Mouse (Mus musculus) left cerebral cortex, postnatal 36 days (tissue): ENCODE results near the gene Bloc1s5. TPM values are rescaled to one million over a fixed set of nuclear protein-coding genes. Genes with fewer than 3 reads are reported as not detected.

ENCODE experiments used
- DNase-seq, 2 experiments: peaks; one replicate each; pipeline ENCODE4 v3.0.0; 2021 to 2022; ENCODE audit warnings: low spot score in 2 of 2, mixed read lengths in 1 of 2
- intact Hi-C: fragments of 180-260 bp; cut with DNase I; formaldehyde crosslinking; loops from one replicate; pipeline ENCODE4 v1.15.1; 2025
- total RNA-seq, 2 experiments: library from RNA; stranded (reverse); gene quantifications; 2 replicates each; pipeline ENCODE4 v1.2.3; 2021

The Bloc1s5 gene
- total RNA-seq, 2 experiments from 2014 or later = 10.8 to 14.6 TPM

DNA sequence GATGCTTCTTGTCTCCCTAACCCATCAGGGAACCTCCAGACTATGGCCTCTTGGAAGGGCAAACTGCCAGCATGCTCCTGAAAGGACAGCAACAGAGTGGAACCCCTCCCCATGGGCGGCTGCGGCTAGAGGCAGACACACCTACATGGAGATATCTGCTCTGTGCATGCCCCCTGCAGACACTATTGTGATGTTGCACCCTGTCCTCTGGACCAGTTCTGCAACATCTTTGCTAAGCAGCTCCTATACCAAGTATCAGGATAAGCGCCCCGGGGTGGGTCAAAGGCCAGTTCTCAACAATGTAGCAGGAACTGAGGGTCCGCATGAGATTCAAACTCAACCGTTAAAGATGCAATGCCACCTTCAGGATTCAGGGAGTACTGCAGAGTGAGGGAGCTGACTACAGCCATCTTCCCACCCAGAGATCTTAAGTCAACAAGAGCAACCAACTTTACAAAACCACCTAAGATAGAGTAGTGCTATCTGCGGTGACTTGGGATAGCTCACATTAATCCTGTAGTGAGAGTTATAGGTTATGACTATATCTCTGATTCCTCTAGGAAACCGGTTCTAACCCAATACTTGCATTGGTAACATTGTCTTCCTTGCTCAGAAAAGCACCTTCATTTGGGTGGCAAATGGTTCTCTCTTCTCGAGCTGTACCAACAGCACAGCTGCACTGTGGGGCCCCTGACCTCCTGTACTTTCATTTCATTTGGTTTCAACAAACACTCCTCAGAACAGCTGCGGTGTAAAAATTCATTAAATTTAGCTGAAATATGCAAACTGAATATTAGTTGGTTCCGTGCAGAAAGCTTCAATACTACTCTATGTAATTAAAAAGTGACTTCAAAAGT, 54.1 kb downstream of the Bloc1s5 start:
- DNase-seq = no peak
- intact Hi-C loops = no loop called here

DNA sequence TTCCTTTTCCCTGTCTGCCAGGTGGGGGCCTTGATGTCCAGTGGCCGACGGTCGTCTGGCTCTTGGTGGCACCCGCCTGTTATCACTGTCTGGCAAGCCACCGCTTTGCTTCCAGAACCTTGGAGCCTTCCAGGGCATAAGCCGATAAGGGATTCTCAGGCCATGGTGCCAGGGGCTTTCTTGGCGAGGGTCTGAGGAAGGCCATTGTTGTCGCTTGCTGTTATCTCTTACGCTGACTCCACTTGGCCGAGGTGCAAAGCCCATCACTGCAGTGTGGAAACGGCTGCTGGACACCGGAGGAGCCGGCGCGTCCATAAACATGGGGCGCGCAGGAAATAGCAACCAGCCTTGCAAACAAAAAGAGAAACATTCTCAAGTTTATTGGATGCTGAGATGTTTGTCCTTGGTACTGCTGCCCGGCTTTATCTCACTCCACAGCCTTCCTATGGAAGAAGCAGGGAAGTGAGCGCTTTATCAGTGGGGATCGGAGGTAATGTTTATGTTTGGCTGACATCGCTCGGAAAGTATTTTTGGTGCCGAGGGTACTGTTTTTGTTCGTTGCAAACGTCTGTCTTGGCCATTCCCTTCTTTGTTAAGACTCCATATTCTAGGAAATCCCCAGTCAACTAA, 54.8 kb downstream of the Bloc1s5 start:
- DNase-seq = no peak
- intact Hi-C loops = no loop called here

DNA sequence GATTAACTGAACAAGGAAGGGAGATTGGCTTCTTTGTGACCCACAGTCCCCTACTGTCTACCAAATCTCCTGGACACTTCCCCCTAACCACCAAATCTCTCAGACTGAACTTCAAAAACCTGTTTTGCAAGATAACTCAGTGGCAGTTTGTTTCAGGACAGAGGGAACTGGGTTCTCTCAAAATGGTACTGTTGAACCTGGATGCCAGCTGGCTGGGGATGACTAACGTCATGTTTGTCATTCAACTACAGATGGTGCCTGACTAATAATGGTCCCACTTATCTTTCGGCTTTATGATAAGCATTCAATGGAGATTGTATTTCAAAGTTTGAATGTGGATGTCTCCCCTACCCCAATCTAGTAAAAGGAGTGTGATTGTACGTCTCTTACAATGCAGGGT, 60.2 kb downstream of the Bloc1s5 start:
- intact Hi-C loops = no loop called here
- DNase-seq = no peak

DNA sequence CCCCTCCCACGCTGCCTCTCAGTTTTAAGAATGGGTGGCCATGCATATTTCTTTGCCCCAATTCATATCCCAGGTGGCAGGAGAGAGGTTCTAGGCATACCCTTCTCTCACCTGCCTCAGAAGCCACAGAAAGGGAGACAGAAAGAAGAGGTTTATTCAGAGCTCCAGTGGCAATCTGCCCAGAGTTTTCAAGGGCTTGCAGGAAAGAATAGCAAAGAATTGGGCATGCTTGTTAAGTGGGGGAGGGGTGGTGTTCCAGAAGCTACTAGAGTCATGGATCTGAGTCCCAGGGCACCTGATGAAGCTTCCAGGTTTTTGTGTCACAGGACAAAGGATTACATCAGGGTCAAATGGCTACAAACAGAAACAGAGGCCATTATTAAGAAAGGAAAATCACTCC, 61.6 kb downstream of the Bloc1s5 start:
- intact Hi-C loops = no loop called here

DNA sequence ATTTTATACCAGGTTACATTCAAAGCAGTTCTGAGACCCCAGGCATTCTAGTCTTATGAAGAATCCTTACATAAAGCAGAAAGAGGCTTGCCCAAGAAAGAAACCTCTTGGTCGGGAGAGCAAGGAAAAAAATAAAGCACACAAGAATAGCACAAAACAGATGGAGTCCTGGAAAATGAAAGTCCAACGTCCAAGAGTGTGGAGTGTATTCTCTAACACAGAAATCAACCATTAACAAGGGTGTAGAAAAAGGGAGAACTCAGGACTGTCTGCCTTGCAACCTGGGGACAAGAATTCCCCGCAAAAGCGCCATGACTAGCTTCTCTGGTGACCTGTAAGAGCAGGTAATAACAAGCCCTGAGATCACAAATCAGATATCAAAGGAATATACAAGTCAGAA, 69.7 kb downstream of the Bloc1s5 start:
- intact Hi-C loops = no loop called here
- no peak for DNase-seq

More for the DNA sequence above, 61.6 kb downstream of the Bloc1s5 start:
- DNase-seq = no peak

DNA sequence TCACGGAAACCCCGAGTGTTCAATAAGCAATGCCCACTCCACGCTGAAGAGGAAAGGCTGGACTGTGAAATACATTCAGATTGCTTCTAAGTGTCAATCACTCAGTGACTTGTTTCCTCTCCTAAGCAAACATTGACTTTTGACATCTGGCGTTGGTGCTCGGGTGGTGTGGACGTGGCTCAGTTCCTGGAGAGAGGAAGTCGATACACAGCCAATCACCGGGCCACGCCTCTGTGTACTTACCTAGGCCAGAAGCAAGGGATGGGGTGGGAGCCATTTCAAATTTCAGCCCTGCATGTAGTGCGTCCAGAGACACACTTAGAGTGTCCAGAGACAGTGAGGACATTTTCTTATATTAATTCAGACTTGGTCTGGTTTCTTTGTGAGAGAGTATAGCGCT, 80.3 kb downstream of the Bloc1s5 start:
- DNase-seq = no peak
- intact Hi-C loops = no loop called here

DNA sequence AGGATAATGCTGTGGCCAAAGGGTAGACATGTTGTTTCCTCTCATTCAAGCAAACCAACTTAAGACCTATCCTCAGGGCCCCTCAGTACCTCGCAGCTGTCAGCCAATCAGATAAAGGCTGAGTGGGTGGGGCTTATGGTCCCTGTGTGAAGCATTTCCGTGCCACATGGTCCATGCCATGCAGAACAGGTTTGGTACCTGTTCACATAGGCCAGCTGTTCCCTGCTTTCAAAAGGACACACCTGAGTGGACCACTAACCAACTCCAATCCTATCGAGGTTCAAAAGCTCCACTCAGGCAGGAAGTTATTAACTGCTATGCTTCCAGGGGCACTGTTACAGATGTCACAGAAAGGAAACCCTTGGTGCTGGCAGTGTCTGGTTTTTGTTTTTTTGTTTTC, 80.7 kb downstream of the Bloc1s5 start:
- intact Hi-C loops = no loop called here
- no peak for DNase-seq

DNA sequence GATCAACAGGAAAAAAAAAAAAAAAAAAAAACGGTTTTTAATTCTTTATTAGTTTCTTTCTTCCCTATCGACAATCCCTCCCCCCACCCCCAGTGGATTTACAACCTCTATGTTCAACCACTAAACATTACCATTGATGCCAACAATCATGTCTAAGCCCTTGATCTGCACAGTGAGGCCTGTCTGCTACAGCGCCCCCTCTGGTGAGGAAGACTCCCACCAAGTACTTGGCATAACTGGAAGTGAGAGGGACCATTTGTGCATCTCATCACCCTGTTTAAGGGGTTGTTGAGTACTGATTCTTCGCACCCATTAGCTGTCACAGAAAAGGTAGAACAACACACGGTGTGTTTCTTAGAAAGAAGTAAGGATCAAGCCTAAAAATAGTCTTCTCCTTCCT, 86.2 kb downstream of the Bloc1s5 start:
- DNase-seq = no peak
- intact Hi-C loops = no loop called here

DNA sequence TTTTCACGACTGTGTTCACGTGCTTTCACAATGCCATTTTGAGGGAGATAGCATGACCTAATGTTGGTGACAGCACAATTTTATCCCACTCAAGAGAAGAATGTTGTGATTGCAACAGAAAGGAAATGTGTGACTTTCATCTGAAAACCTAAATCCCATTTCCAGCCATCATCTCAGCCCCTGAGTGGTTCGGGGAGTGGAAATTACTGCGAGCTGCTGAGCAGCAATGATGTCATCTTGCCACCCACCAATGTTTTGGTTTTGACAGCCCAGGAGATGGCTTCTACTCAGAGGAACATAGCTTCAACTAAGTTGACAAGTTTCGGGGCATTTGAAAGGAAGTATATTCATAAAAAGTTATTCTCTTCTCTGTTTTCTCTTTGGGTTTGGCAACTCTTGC, 87.2 kb downstream of the Bloc1s5 start:
- DNase-seq = no peak
- intact Hi-C loops = no loop called here

DNA sequence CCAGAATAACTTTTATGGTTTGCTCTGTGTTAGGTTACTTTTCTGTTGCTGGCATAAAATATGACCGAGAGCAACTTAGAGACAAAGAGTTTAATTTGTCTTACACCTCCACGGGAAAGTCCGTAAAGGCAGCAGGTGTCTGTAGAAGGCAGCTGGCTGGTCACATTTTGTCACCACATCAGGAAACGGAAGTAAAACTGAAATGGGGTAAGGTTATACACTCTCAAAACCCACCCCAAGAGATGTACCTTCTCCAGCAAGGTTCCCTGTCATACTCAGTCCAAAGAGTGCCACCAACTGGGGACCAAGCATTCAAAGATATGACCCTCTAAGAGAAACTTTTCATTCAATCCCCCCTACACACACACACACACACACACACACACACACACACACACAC, 88.2 kb downstream of the Bloc1s5 start:
- no peak for DNase-seq
- intact Hi-C loops = no loop called here

DNA sequence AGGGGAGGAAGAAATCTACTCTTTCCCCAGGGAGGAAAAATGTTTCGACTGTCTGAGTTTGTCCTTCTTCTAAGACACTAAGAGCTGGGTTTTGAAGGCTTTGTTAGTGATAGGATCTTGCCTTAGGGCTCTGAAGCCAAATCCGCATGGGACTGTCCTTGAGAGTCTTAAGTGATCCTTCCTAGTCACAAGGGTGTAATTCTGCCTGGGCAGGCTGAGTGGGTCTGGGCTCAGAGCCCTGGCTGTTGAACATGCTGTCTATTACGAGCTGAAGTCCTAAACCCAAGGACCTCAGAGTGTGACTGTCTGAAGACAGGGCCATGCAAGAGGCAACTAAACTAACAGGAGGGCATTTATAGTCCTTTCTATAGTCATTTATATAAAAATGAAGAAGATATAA, 89.4 kb downstream of the Bloc1s5 start:
- no peak for DNase-seq
- intact Hi-C loops = no loop called here

DNA sequence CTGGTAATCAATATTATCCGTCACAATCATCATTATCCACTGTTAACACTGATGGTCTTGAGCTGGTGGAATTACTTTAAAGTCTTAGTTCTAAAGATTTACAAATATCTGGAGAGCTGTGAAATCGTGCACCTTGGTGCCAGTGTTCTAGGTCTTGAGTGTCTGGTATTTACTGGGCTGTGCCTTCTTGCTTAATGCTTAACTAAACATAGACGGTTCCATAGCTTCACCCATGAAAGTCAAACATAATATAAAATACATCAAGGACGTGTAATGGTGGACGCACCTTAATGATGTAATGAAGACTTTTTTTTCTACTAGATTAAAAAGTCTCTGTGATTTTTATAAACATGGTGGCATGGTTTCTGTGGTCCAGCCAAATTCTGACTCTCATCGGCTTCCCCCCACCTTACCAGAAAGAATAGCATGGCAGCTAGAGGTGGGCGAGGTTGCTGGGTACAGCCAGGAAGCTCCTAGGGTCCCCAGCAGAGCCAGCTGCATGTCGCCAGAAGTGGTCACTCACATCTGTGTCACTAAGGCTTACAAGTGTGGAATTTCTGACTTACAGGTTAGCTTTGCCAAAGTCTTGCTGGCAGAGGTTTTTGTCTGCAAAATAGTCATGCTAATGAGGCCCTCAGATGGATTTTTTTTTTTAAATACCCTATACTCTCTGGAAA, 90.0 kb downstream of the Bloc1s5 start:
- intact Hi-C loops = no loop called here
- no peak for DNase-seq

DNA sequence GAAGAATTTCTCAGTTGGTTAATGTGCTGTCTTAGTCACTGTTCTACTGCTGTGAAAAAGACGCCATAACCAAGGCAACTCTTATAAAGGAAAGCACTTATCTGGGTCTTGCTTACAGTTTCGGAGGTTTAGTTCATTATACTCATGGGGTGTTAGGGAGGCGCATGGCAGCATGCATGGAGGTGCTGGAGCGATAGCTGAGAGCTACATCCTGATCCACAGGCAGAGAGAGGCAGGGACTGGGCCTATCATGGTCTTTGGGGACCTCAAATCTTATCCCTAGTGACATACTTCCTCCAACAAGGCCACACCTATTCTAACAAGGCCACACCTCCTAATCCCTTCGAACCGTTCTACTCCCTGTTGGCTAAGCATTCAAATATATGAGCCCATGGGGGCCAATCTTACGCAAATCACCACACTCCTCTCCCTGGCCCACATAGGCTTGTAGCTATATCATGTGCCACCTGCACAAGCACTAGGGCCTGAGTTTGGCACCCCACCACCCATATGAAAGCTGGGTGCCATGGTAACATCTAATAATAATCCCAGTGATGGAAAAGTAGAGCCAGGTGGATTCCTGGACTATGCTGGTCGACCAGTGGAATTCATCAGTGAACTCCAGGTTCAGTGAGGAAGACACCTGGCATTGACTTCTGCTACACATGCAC, 91.3 kb downstream of the Bloc1s5 start:
- intact Hi-C loops = no loop called here
- DNase-seq = no peak

Other genes with a start within 250 kb of the Bloc1s5 start
- 10 to 100 TPM; 45.8 to 49.6 TPM for gene Txndc5, start 106.3 kb downstream of the Bloc1s5 start, total RNA-seq
- 10 to 100 TPM; 26.0 to 28.3 TPM for gene Eef1e1, start 23.9 kb upstream of the Bloc1s5 start, total RNA-seq